16 mouse cellular contexts compared by ENCODE assay signal in genomic region chr13:55855793-55856192, GRCm38 (mm10). TPM values are rescaled to one million over a fixed set of nuclear protein-coding genes. Genes with fewer than 3 reads are reported as not detected.
DNase-seq lines count a peak whose midpoint lies in the region; ATAC-seq lines count a peak whose summit lies in the region.
"Had no signal": no experiment of that assay in that cellular context is flagged by ENCODE, and none has a peak within 500 bp of the region (broad histone marks: within the 10 kb centered on the region; RNA-seq: fewer than 3 reads in every experiment).

No protein-coding gene starts in this region.

- H3K4me3 ChIP-seq in midbrain, embryonic 10.5 days, result no peak overlapping the region
- no peak overlapping the region for H3K4me3 ChIP-seq in midbrain, embryonic 15.5 days
- H3K4me3 ChIP-seq: embryonic facial prominence, embryonic 13.5 days; heart, embryonic 13.5 days; megakaryocyte, embryonic 14.5 days had no signal

- intact Hi-C loops in gastrocnemius, postnatal 14 days (cut with DNase I; ENCODE audit: low total_unique reads), result no loop called here

- H3K9ac ChIP-seq in midbrain, embryonic 15.5 days, result no peak overlapping the region
- H3K9ac ChIP-seq: embryonic facial prominence, embryonic 13.5 days; heart, embryonic 13.5 days had no signal

- H3K4me2 ChIP-seq in midbrain, embryonic 15.5 days, result no peak overlapping the region
- H3K4me2 ChIP-seq: embryonic facial prominence, embryonic 13.5 days; heart, embryonic 13.5 days had no signal

- H3K36me3 ChIP-seq in midbrain, embryonic 10.5 days, result no peaks in the 10 kb centered on the region
- no peaks in the 10 kb centered on the region for H3K36me3 ChIP-seq in midbrain, embryonic 15.5 days (replicated peaks)
- H3K36me3 ChIP-seq: embryonic facial prominence, embryonic 13.5 days; heart, embryonic 13.5 days had no signal

- DNase-seq in embryo, embryonic 10.5 days (ENCODE audit: low spot score), result peak; percentile 8
- DNase-seq in embryo, embryonic 9.5 days (ENCODE audit: extremely low spot score), result no peak
- DNase-seq in kidney, postnatal 4 days, result peak; percentile 40 to 60
- no peak for DNase-seq in kidney, adult 18-20 months
- DNase-seq in gastrocnemius, postnatal 14 days, result peak; percentile 47
- peak; percentile 21 for DNase-seq in lung, postnatal 36 days
- no peak for DNase-seq in midbrain, embryonic 10.5 days (ENCODE audit: low spot score)
- DNase-seq: cerebellum, adult 2 months; liver had no signal

- H3K9me3 ChIP-seq in midbrain, embryonic 10.5 days (replicated peaks), result no peaks in the 10 kb centered on the region
- no peaks in the 10 kb centered on the region for H3K9me3 ChIP-seq in midbrain, embryonic 15.5 days
- H3K9me3 ChIP-seq: embryonic facial prominence, embryonic 13.5 days; heart, embryonic 13.5 days; megakaryocyte, embryonic 14.5 days had no signal

- peaks cover 99% of the 10 kb centered on the region for H3K27me3 ChIP-seq in midbrain, embryonic 10.5 days (ENCODE audit: low read depth, poor library complexity, severe bottlenecking)
- peaks cover 30% of the 10 kb centered on the region for H3K27me3 ChIP-seq in midbrain, embryonic 15.5 days (replicated peaks)

- WGBS in midbrain, embryonic 10.5 days, result 76% methylated on average over 7 of the region's 7 CpGs
- 56% methylated on average over 7 of the region's 7 CpGs for WGBS in midbrain, embryonic 15.5 days

- peaks cover 24% of the 10 kb centered on the region for H3K4me1 ChIP-seq in midbrain, embryonic 10.5 days
- 0 out of 2 replicates have a peak, but pooled peaks cover 10% of the 10 kb centered on the region for H3K4me1 ChIP-seq in midbrain, embryonic 15.5 days
- H3K4me1 ChIP-seq: heart, embryonic 13.5 days; megakaryocyte, embryonic 14.5 days had no signal

- H3K27ac ChIP-seq in midbrain, embryonic 10.5 days (replicated peaks), result no peak overlapping the region
- no peak overlapping the region for H3K27ac ChIP-seq in midbrain, embryonic 15.5 days
- H3K27ac ChIP-seq: embryonic facial prominence, embryonic 13.5 days; heart, embryonic 13.5 days; hindbrain, postnatal 0 days had no signal

- ATAC-seq in midbrain, embryonic 15.5 days (replicated peaks), result no peak
- ATAC-seq: forebrain, embryonic 14.5 days; hindbrain, postnatal 0 days had no signal

RNA-seq across cellular contexts. Expression of gene Pitx1, which starts 19.8 kb away (rescaled TPM):
- under 1 TPM; 0.64 to 0.84 TPM for total RNA-seq in gastrocnemius, postnatal 14 days (2021)
- 0.42 TPM in 1 of 2 replicates, not detected in the other for polyA plus RNA-seq in midbrain, embryonic 10.5 days (2016; fragmentation: Nextera tagmentation; extraction: Ambion mirVana)
- polyA plus RNA-seq in midbrain, embryonic 15.5 days (2015; fragmentation: Nextera tagmentation; extraction: Ambion mirVana), result 2.9 and 3.7 TPM in 2 replicates
- total RNA-seq: layer of hippocampus, adult 8-10 months had no signal
- polyA plus RNA-seq: forebrain, embryonic 14.5 days; hindbrain, postnatal 0 days had no signal

Comparison
In these comparisons a context has a peak if more than half of its experiments do, and no peak if none do; other contexts are left out.
1. DNase-seq: peak in embryo, embryonic 10.5 days (single experiment), kidney, postnatal 4 days (2 of 2), gastrocnemius, postnatal 14 days (single experiment) and lung, postnatal 36 days (single experiment); none in embryo, embryonic 9.5 days (single experiment), kidney, adult 18-20 months (single experiment) and midbrain, embryonic 10.5 days (single experiment).